Mouse (Mus musculus): ENCODE measurements at regions not wholly inside any gene's neighbourhood (a gene's known extent, or its start where the extent isn't known, plus 50 kb on each side); places are given as distances from the start of the nearest gene placed in this dataset.

DNA sequence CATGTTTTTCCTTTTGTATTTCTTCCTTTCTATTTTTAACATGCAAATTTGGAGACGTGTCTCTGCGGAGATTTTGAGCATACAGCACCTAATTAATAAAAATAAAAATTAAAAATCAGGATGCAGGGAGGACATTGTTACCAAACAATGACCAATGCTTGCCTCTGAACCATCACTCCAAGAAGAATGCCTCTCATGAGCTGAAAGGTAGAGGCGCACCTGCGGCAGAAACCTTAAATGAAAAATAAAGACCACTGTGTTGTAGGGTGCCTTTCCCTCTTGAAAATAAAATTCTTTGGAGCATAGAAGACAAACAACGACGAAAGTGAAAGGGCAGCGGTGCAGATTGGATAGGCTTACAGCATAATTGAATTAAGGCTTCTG, 204.8 kb upstream of the Isl1 start:
- TF ChIP-seq POLR2A (IDR thresholded peaks at IDR 0.05; ENCODE audit: borderline replicate concordance, extremely low read depth, low read depth, low read length) (no peak), CTCF (IDR thresholded peaks at IDR 0.05; ENCODE audit: insufficient read depth, low read length) (no peak)

Data from lung, adult 2 months (tissue).